Mouse (Mus musculus) midbrain, embryonic 14.5 days (tissue): Measurements from ENCODE around the gene Eif2b3. TPM values are rescaled to one million over a fixed set of nuclear protein-coding genes. Genes with fewer than 3 reads are reported as not detected.

Experiments used
- ATAC-seq: fragments of 200-750 bp; cut with Nextera tagmentation; 2 replicates; pipeline ENCODE4 v1.8.0; 2017; ENCODE audit warnings: moderate number of reproducible peaks, moderate library complexity; ENCODE audit not compliant: low FRiP score, low TSS enrichment
- DNase-seq: peaks from one replicate; pipeline ENCODE4 v3.0.0-alpha.2; 2015
- H3K27ac ChIP-seq: fragments of 300-500 bp; sonication (generic); replicated peaks from 2 replicates; pipeline ENCODE4 v1.5.1; 2014; ENCODE audit warnings: mild to moderate bottlenecking, low read depth, low read length, moderate library complexity
- H3K27me3 ChIP-seq: fragments of 300-500 bp; sonication (generic); 2 replicates; pipeline ENCODE4 v1.6.1; 2014; ENCODE audit warnings: low read length, control low read depth, mixed read lengths; ENCODE audit not compliant: control insufficient read depth, insufficient read depth
- H3K36me3 ChIP-seq: fragments of 300-500 bp; sonication (generic); 2 replicates; pipeline ENCODE4 v1.6.1; 2014; ENCODE audit warnings: low read length, control low read depth; ENCODE audit not compliant: control insufficient read depth, insufficient read depth
- H3K4me1 ChIP-seq: fragments of 300-500 bp; sonication (generic); 2 replicates; pipeline ENCODE4 v1.6.1; 2014; ENCODE audit warnings: mild to moderate bottlenecking, antibody characterized with exemption, low read length, control low read depth; ENCODE audit not compliant: control insufficient read depth, insufficient read depth
- H3K4me2 ChIP-seq: fragments of 300-500 bp; sonication (generic); 2 replicates; pipeline ENCODE4 v1.6.1; 2014; ENCODE audit warnings: mild to moderate bottlenecking, low read length, moderate library complexity
- H3K4me3 ChIP-seq: fragments of 300-500 bp; sonication (generic); replicated peaks from 2 replicates; pipeline ENCODE4 v1.5.1; 2014; ENCODE audit warnings: low read depth, low read length
- H3K9ac ChIP-seq: fragments of 300-500 bp; sonication (generic); replicated peaks from 2 replicates; pipeline ENCODE4 v1.6.1; 2014; ENCODE audit warnings: mild to moderate bottlenecking, low read length, moderate library complexity
- H3K9me3 ChIP-seq: fragments of 300-500 bp; sonication (generic); 2 replicates; pipeline ENCODE4 v1.6.1; 2016; ENCODE audit warnings: low read length, control low read depth, mixed read lengths; ENCODE audit not compliant: control insufficient read depth
- WGBS: fragments of 180-500 bp; shearing (Covaris S2); extraction: QIAGEN DNeasy Blood & Tissue Kit; methylation state at CpG from one replicate; pipeline ENCODE4 v1.1.7; 2014; 5-methylcytosine and 5-hydroxymethylcytosine counted together
- polyA plus RNA-seq: library from polyadenylated mRNA; unstranded; fragments of >200 nt; fragmentation: Nextera tagmentation; extraction: Ambion mirVana; gene quantifications from 2 replicates; pipeline ENCODE4 v1.2.1, GENCODE M21; 2014

Gene Eif2b3
- 49.7 and 52.0 TPM in 2 replicates for polyA plus RNA-seq

- Histone ChIP-seq H3K9me3 (no peaks in the 10 kb centered on the region), H3K4me1 (peaks cover 6% of the 10 kb centered on the region; the same call in 1 of the 2 replicates), H3K27me3 (no peaks in the 10 kb centered on the region), H3K4me2 (peak within 1 kb of the TSS; percentile 70), H3K36me3 (peaks cover 19% of the 10 kb centered on the region), H3K4me3 (peak within 1 kb of the TSS; percentile 75), H3K27ac (peak within 1 kb of the TSS; percentile 60; the same call in 1 of the 2 replicates), H3K9ac (peak within 1 kb of the TSS; percentile 78)
- WGBS = under 1% methylated on average over 61 of the region's 61 CpGs
- ATAC-seq = peak; percentile 92
- DNase-seq = peak; percentile 97
These were observed at the start of gene Eif2b3 for GRCm38 (mm10) chr4:117019206-117020134. Gene Eif2b3 (plus strand): TSS chr4:117019402.

DNA sequence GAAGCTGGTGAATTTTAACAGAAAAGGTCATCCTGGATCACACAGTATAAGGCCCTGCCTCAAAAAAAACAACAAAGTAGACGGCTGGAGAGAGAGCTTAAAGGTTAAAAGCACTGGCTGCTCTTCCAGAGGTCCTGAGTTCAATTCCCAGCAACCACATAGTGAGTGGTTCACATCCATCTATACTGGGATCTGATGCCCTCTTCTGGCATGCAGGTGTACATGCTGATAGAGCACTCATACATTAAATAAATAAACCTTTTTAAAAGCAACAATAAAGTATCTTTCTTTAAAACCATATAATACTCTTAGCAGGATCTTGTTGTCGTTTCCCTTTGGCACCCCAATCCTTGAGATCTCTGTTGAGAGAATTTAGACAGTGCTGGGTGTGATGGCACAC is 42.7 kb upstream of the Eif2b3 start:
- Histone ChIP-seq H3K4me3 (no peak overlapping the region), H3K4me1 (no peaks in the 10 kb centered on the region), H3K36me3 (peaks cover 70% of the 10 kb centered on the region), H3K27me3 (no peaks in the 10 kb centered on the region), H3K9me3 (no peaks in the 10 kb centered on the region), H3K27ac (no peak overlapping the region), H3K9ac (no peak overlapping the region), H3K4me2 (no peak overlapping the region)
- 81% methylated on average over 2 of the region's 2 CpGs for WGBS
- no peak for ATAC-seq
- DNase-seq = no peak

GRCm38 (mm10) chr4:116985681-116986080 is 33.5 kb upstream of the Eif2b3 start:
- H3K27ac ChIP-seq = no peak overlapping the region
- H3K4me2 ChIP-seq = no peak overlapping the region
- no peak overlapping the region for H3K4me3 ChIP-seq
- ATAC-seq (no peak), DNase-seq (no peak)
- WGBS = 92% methylated on average over 7 of the region's 7 CpGs
- no peak overlapping the region for H3K9ac ChIP-seq
- H3K9me3 ChIP-seq = no peaks in the 10 kb centered on the region
- H3K27me3 ChIP-seq = no peaks in the 10 kb centered on the region
- H3K36me3 ChIP-seq = peaks cover 67% of the 10 kb centered on the region
- H3K4me1 ChIP-seq = no peaks in the 10 kb centered on the region

- no peaks in the 10 kb centered on the region for H3K9me3 ChIP-seq
- H3K27me3 ChIP-seq = no peaks in the 10 kb centered on the region
- H3K27ac ChIP-seq = no peak overlapping the region
- no peak overlapping the region for H3K4me3 ChIP-seq
- H3K36me3 ChIP-seq = peaks cover 59% of the 10 kb centered on the region
- 65% methylated on average over 17 of the region's 17 CpGs for WGBS
- DNase-seq (peak; percentile 84), ATAC-seq (peak; percentile 64; the same call in 1 of the 2 replicates)
- no peaks in the 10 kb centered on the region for H3K4me1 ChIP-seq
- no peak overlapping the region for H3K9ac ChIP-seq
- H3K4me2 ChIP-seq = no peak overlapping the region
These were observed 32.6 kb upstream of the Eif2b3 start for GRCm38 (mm10) chr4:116986400-116987121.

GRCm38 (mm10) chr4:116987122-116987456 is 32.1 kb upstream of the Eif2b3 start:
- Histone ChIP-seq H3K36me3 (peaks cover 53% of the 10 kb centered on the region), H3K9ac (no peak overlapping the region), H3K4me3 (no peak overlapping the region), H3K4me2 (no peak overlapping the region), H3K9me3 (no peaks in the 10 kb centered on the region), H3K27me3 (no peaks in the 10 kb centered on the region), H3K4me1 (no peaks in the 10 kb centered on the region), H3K27ac (no peak overlapping the region)
- ATAC-seq (no peak), DNase-seq (no peak)
- WGBS = 72% methylated on average over 5 of the region's 5 CpGs

GRCm38 (mm10) chr4:116989731-116990130 is 29.5 kb upstream of the Eif2b3 start:
- peaks cover 43% of the 10 kb centered on the region for H3K36me3 ChIP-seq
- no peak overlapping the region for H3K27ac ChIP-seq
- no peak overlapping the region for H3K4me2 ChIP-seq
- H3K9ac ChIP-seq = no peak overlapping the region
- H3K27me3 ChIP-seq = no peaks in the 10 kb centered on the region
- peaks cover 6% of the 10 kb centered on the region for H3K4me1 ChIP-seq
- ATAC-seq = no peak
- H3K9me3 ChIP-seq = no peaks in the 10 kb centered on the region
- 59% methylated on average over 6 of the region's 6 CpGs for WGBS
- no peak overlapping the region for H3K4me3 ChIP-seq
- no peak for DNase-seq

GRCm38 (mm10) chr4:116991366-116991765 is 27.8 kb upstream of the Eif2b3 start:
- no peak overlapping the region for H3K9ac ChIP-seq
- ATAC-seq = no peak
- no peaks in the 10 kb centered on the region for H3K9me3 ChIP-seq
- H3K4me3 ChIP-seq = no peak overlapping the region
- no peak overlapping the region for H3K27ac ChIP-seq
- WGBS = 13% methylated on average over 7 of the region's 7 CpGs
- no peak overlapping the region for H3K4me2 ChIP-seq
- peak; percentile 91 for DNase-seq
- peaks cover 11% of the 10 kb centered on the region for H3K4me1 ChIP-seq
- H3K36me3 ChIP-seq = peaks cover 28% of the 10 kb centered on the region
- H3K27me3 ChIP-seq = no peaks in the 10 kb centered on the region

DNA sequence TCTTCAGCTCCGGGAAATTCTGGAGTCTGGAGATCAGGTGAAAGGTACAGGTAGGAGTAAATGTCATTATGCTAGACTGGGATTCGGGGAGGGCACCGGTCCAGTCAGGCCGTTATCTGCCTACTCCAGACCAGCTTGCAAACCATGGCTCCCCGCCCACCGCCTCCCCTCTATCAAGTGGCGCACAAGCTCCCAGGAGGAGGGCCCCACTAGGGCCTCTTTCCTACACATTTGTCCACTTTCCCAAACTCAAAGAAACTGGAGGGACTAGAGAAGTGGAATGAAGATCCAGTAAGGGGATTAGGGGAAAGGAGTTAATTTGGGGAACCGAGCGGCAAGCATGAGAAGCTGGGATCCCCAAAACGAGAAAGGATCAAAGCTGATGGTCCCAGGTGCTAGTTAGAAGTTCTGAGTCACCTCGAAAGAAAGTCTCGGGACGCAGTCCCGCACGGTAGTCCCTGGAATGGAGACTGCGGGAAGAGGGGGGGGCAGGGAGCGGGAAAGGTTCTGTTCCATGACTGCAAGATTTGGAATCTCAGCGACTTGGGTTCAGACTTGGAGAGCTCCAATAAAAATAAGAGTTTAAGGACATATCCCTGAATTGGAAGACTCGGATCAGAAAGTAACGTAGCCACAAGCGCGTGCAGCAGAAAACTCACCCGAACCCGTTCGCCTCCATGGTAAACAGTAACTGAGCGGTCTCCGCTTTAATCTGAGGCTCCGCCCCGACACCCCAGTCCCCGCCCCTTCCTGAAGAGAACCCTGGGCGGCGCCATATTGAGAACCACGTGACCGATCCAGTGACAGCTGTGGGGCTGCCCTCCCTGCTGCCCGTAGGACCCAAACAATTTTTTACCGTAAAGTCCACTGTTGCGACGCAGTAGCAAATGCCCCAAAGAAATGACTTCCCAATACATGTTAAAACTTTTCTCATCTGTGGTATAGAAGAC is 25.3 kb upstream of the Eif2b3 start, which contains the start of gene Urod:
Gene Urod (minus strand): TSS at position 742 of the 950 bp plus-strand sequence.
- H3K27me3 ChIP-seq = no peaks in the 10 kb centered on the region
- H3K9me3 ChIP-seq = no peaks in the 10 kb centered on the region
- H3K4me1 ChIP-seq = peaks cover 16% of the 10 kb centered on the region
- peak within 1 kb of the TSS; percentile 97 for H3K4me3 ChIP-seq
- H3K4me2 ChIP-seq = peak within 1 kb of the TSS; percentile 95
- H3K27ac ChIP-seq = peak within 1 kb of the TSS; percentile 83
- peak; percentile 97 for DNase-seq
- 1% methylated on average over 38 of the region's 38 CpGs for WGBS
- ATAC-seq = peak; percentile 92
- peaks cover 17% of the 10 kb centered on the region for H3K36me3 ChIP-seq
- peak within 1 kb of the TSS; percentile 80 for H3K9ac ChIP-seq
